Comparison of ENCODE assay signal across 8 mouse cellular contexts in the genomic region with DNA sequence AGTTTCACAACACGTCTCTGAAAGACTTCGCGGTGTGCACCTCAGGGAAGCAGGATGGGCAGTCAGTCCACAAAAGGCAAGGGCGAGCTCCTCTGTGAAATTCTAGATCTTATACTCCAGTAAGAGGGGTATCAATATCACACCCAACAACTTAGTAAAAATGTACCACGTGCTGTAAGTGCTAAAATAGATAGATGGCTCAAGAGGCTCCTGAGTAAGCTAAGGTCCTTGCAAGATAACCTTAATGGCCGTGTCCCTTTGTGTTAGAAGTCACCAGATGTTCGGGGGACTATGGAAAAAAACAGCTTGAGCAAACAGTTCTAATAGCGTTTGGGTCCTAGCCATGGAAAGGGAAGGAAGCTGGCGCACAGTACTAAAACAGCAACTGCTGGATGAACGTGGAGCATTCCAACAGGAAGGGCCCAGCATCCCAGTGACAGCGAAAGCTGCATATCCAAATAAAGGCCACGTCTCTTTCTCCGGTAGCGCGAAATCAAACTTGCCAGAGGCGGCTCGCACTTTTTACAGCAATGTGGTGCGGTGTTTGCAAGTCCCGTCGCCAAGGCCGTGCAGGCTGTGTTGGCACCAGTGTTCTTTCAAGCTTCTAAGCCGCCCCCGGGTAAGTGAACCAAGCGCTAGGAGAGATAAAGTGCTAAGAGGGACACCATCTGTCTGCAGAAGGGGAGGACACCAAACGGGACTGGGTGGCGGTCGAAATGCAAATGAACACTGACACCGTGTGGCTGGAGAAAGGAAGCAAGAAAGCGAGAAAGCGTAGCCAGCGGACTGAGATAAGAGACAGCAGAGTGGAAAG. TPM values are rescaled to one million over a fixed set of nuclear protein-coding genes. Genes with fewer than 3 reads are reported as not detected.
A peak's percentile ranks its signal among the peaks of the same experiment; 100 is the strongest.
DNase-seq lines count a peak whose midpoint lies in the region; ATAC-seq and TF ChIP-seq lines count a peak whose summit lies in the region.

No protein-coding gene starts in this region.

- TF ChIP-seq CTCF in heart, adult 2 months (IDR thresholded peaks at IDR 0.05): peak; percentile 87
- TF ChIP-seq CTCF in kidney, adult 2 months (conservative IDR thresholded peaks at IDR 0.05; ENCODE audit: insufficient read depth, insufficient read length, low read depth, low read length): peak; percentile 94

- peaks cover 7% of the 10 kb centered on the region; the same call in 1 of the 2 replicates for H3K27me3 ChIP-seq in embryonic facial prominence, embryonic 13.5 days
- H3K27me3 ChIP-seq in heart, adult 2 months (ENCODE audit: control insufficient read depth, insufficient read depth, low read length): no peaks in the 10 kb centered on the region
- no peaks in the 10 kb centered on the region for H3K27me3 ChIP-seq in kidney, adult 2 months (replicated peaks; ENCODE audit: control insufficient read depth, insufficient read depth, low read length)
- H3K27me3 ChIP-seq in limb, embryonic 11.5 days (ENCODE audit: control insufficient read depth, insufficient read depth, low read length): no peaks in the 10 kb centered on the region
- peaks cover 39% of the 10 kb centered on the region for H3K27me3 ChIP-seq in midbrain, embryonic 12.5 days

- H3K4me2 ChIP-seq in embryonic facial prominence, embryonic 13.5 days: peak overlapping the region; percentile 73
- H3K4me2 ChIP-seq in limb, embryonic 11.5 days (ENCODE audit: low read depth, severe bottlenecking): peak overlapping the region; percentile 65
- H3K4me2 ChIP-seq in midbrain, embryonic 12.5 days (replicated peaks): peak overlapping the region; percentile 71

- no peak for TF ChIP-seq POLR2A in heart, adult 2 months (IDR thresholded peaks at IDR 0.05; ENCODE audit: insufficient read depth, low read depth, low read length)
- no peak for TF ChIP-seq POLR2A in kidney, adult 2 months (IDR thresholded peaks at IDR 0.05; ENCODE audit: low read depth, low read length)

- H3K27ac ChIP-seq in embryonic facial prominence, embryonic 13.5 days: no peak overlapping the region
- H3K27ac ChIP-seq in heart, adult 2 months: peak overlapping the region; percentile 67
- no peak overlapping the region for H3K27ac ChIP-seq in kidney, adult 2 months (ENCODE audit: insufficient read depth, low read depth, low read length)
- no peak overlapping the region for H3K27ac ChIP-seq in limb, embryonic 11.5 days (replicated peaks; ENCODE audit: low read depth, low read length)
- no peak overlapping the region for H3K27ac ChIP-seq in midbrain, embryonic 12.5 days (replicated peaks)

- ATAC-seq in embryonic facial prominence, embryonic 13.5 days (ENCODE audit: insufficient number of reproducible peaks, insufficient read depth, low FRiP score, low TSS enrichment, low read depth): peak; percentile 78
- ATAC-seq in limb, embryonic 11.5 days (ENCODE audit: insufficient number of reproducible peaks, low FRiP score, low TSS enrichment, low read depth): peak; percentile 59; the same call in 1 of the 2 replicates
- ATAC-seq in midbrain, embryonic 12.5 days (ENCODE audit: low FRiP score, low read depth): peak; percentile 90

- intact Hi-C loops in heart, adult 2 months (cut with DNase I): loop anchor here (1.0 to 2.0 kb wide), 2 partner anchors 76 to 131 kb away; no protein-coding TSS in a partner anchor

- peak; percentile 85 for TF ChIP-seq EP300 in heart, adult 2 months (IDR thresholded peaks at IDR 0.05; ENCODE audit: insufficient read depth, low read depth, low read length)

- H3K79me2 ChIP-seq in heart, adult 2 months (replicated peaks; ENCODE audit: control insufficient read depth, insufficient read depth, low read length): no peaks in the 10 kb centered on the region

- H3K4me1 ChIP-seq in embryonic facial prominence, embryonic 13.5 days: peaks cover 8% of the 10 kb centered on the region
- 0 out of 2 replicates have a peak, but pooled peaks cover 1% of the 10 kb centered on the region for H3K4me1 ChIP-seq in heart, adult 2 months (ENCODE audit: control insufficient read depth, insufficient read depth, low read length)
- no peaks in the 10 kb centered on the region; the same call in 1 of the 2 replicates for H3K4me1 ChIP-seq in kidney, adult 2 months (ENCODE audit: control insufficient read depth, insufficient read depth, low read length)
- peaks cover 3% of the 10 kb centered on the region; the same call in 1 of the 2 replicates for H3K4me1 ChIP-seq in limb, embryonic 11.5 days (ENCODE audit: control insufficient read depth, insufficient read depth, low read length)
- no peaks in the 10 kb centered on the region; the same call in 1 of the 2 replicates for H3K4me1 ChIP-seq in midbrain, embryonic 12.5 days

- H3K36me3 ChIP-seq in embryonic facial prominence, embryonic 13.5 days: no peaks in the 10 kb centered on the region
- H3K36me3 ChIP-seq in heart, adult 2 months (ENCODE audit: control insufficient read depth, insufficient read depth, low read length): no peaks in the 10 kb centered on the region
- no peaks in the 10 kb centered on the region for H3K36me3 ChIP-seq in kidney, adult 2 months (ENCODE audit: control insufficient read depth, insufficient read depth, low read length)
- H3K36me3 ChIP-seq in limb, embryonic 11.5 days (ENCODE audit: control insufficient read depth, insufficient read depth, low read length): no peaks in the 10 kb centered on the region
- H3K36me3 ChIP-seq in midbrain, embryonic 12.5 days: no peaks in the 10 kb centered on the region

- peak overlapping the region; percentile 48 for H3K4me3 ChIP-seq in embryonic facial prominence, embryonic 13.5 days
- peak overlapping the region; percentile 46 for H3K4me3 ChIP-seq in heart, adult 2 months
- peak overlapping the region; percentile 39 for H3K4me3 ChIP-seq in kidney, adult 2 months (ENCODE audit: insufficient read depth, low read depth, low read length)
- peak overlapping the region; percentile 35 for H3K4me3 ChIP-seq in limb, embryonic 11.5 days (ENCODE audit: low read depth, low read length)
- peak overlapping the region; percentile 42 for H3K4me3 ChIP-seq in midbrain, embryonic 12.5 days

- H3K9me3 ChIP-seq in embryonic facial prominence, embryonic 13.5 days: no peaks in the 10 kb centered on the region
- H3K9me3 ChIP-seq in limb, embryonic 11.5 days (ENCODE audit: control insufficient read depth, low read length): no peaks in the 10 kb centered on the region
- no peaks in the 10 kb centered on the region for H3K9me3 ChIP-seq in midbrain, embryonic 12.5 days

- WGBS in embryonic facial prominence, embryonic 13.5 days: 5% methylated on average over 31 of the region's 31 CpGs
- 6% methylated on average over 31 of the region's 31 CpGs for WGBS in heart, adult 2 months
- 6% methylated on average over 31 of the region's 31 CpGs for WGBS in kidney, adult 2 months
- WGBS in limb, embryonic 11.5 days: 9% methylated on average over 31 of the region's 31 CpGs
- WGBS in midbrain, embryonic 12.5 days: 7% methylated on average over 31 of the region's 31 CpGs

- H3K9ac ChIP-seq in embryonic facial prominence, embryonic 13.5 days: peak overlapping the region; percentile 54
- H3K9ac ChIP-seq in heart, adult 2 months (ENCODE audit: low read depth, low read length): peak overlapping the region; percentile 52
- peak overlapping the region; percentile 62 for H3K9ac ChIP-seq in limb, embryonic 11.5 days (ENCODE audit: low read length)
- H3K9ac ChIP-seq in midbrain, embryonic 12.5 days (replicated peaks): peak overlapping the region; percentile 48

- DNase-seq in 416B (ENCODE audit: low read depth): peak; percentile 91
- DNase-seq in adrenal gland, postnatal 36 days: peak; percentile 79 to 80
- peak; percentile 75 to 84 for DNase-seq in heart, adult 2 months
- peak; percentile 80 for DNase-seq in kidney, adult 2 months
- peak; percentile 80 for DNase-seq in limb, embryonic 11.5 days (ENCODE audit: low spot score)
- peak; percentile 75 for DNase-seq in skeletal muscle tissue, adult 2 months (ENCODE audit: low read depth, low spot score)

RNA-seq across cellular contexts. Expression of gene Elf2, which starts 24.4 kb away (rescaled TPM):
- total RNA-seq in adrenal gland, postnatal 36 days (2021): 100 to 1,000 TPM in 1 of 2 experiments, 10 to 100 TPM in 1; 88.9 to 109 TPM
- polyA plus RNA-seq in embryonic facial prominence, embryonic 13.5 days (2015; fragmentation: Nextera tagmentation; extraction: Ambion mirVana): 64.5 and 72.5 TPM in 2 replicates
- 10 to 100 TPM; 55.7 to 56.9 TPM for total RNA-seq in heart, adult 2 months (2021)
- 25.6 and 38.1 TPM in 2 replicates for polyA plus RNA-seq in heart, adult 2 months (2012; rRNA removed)
- polyA plus RNA-seq in kidney, adult 2 months (2012; rRNA removed): 23.5 and 28.1 TPM in 2 replicates
- 47.9 and 54.0 TPM in 2 replicates for polyA plus RNA-seq in limb, embryonic 11.5 days (2014; fragmentation: Nextera tagmentation; extraction: Ambion mirVana)
- polyA plus RNA-seq in midbrain, embryonic 12.5 days (2016; fragmentation: Nextera tagmentation; extraction: Ambion mirVana): 38.3 and 50.1 TPM in 2 replicates

RNA-seq across cellular contexts. Expression of gene Mgarp, which starts 31.6 kb away (rescaled TPM):
- 1,000 to 10,000 TPM in 1 of 2 experiments, 100 to 1,000 TPM in 1; 736 to 1,311 TPM for total RNA-seq in adrenal gland, postnatal 36 days (2021)
- 5.2 and 7.0 TPM in 2 replicates for polyA plus RNA-seq in embryonic facial prominence, embryonic 13.5 days (2015; fragmentation: Nextera tagmentation; extraction: Ambion mirVana)
- total RNA-seq in heart, adult 2 months (2021): under 1 TPM in 1 of 2 experiments, not detected in 1; 0.70 TPM
- 0.12 and 0.41 TPM in 2 replicates for polyA plus RNA-seq in heart, adult 2 months (2012; rRNA removed)
- 0.80 TPM in 1 of 2 replicates, not detected in the other for polyA plus RNA-seq in kidney, adult 2 months (2012; rRNA removed)
- 2.4 and 5.0 TPM in 2 replicates for polyA plus RNA-seq in limb, embryonic 11.5 days (2014; fragmentation: Nextera tagmentation; extraction: Ambion mirVana)
- 11.7 and 19.2 TPM in 2 replicates for polyA plus RNA-seq in midbrain, embryonic 12.5 days (2016; fragmentation: Nextera tagmentation; extraction: Ambion mirVana)

RNA-seq across cellular contexts. Expression of gene Ndufc1, which starts 43.9 kb away (rescaled TPM):
- total RNA-seq in adrenal gland, postnatal 36 days (2021): 100 to 1,000 TPM; 743 to 842 TPM
- polyA plus RNA-seq in embryonic facial prominence, embryonic 13.5 days (2015; fragmentation: Nextera tagmentation; extraction: Ambion mirVana): 766 and 796 TPM in 2 replicates
- 1,000 to 10,000 TPM; 1,555 to 1,819 TPM for total RNA-seq in heart, adult 2 months (2021)
- polyA plus RNA-seq in heart, adult 2 months (2012; rRNA removed): 526 and 770 TPM in 2 replicates
- 368 and 461 TPM in 2 replicates for polyA plus RNA-seq in kidney, adult 2 months (2012; rRNA removed)
- polyA plus RNA-seq in limb, embryonic 11.5 days (2014; fragmentation: Nextera tagmentation; extraction: Ambion mirVana): 663 and 706 TPM in 2 replicates
- 707 and 785 TPM in 2 replicates for polyA plus RNA-seq in midbrain, embryonic 12.5 days (2016; fragmentation: Nextera tagmentation; extraction: Ambion mirVana)

RNA-seq across cellular contexts. Expression of gene Naa15, which starts 50.0 kb away (rescaled TPM):
- 10 to 100 TPM; 54.2 to 54.9 TPM for total RNA-seq in adrenal gland, postnatal 36 days (2021)
- 52.5 and 61.9 TPM in 2 replicates for polyA plus RNA-seq in embryonic facial prominence, embryonic 13.5 days (2015; fragmentation: Nextera tagmentation; extraction: Ambion mirVana)
- total RNA-seq in heart, adult 2 months (2021): 10 to 100 TPM; 45.9 to 55.0 TPM
- polyA plus RNA-seq in heart, adult 2 months (2012; rRNA removed): 4.9 and 10.8 TPM in 2 replicates
- 2.3 and 3.5 TPM in 2 replicates for polyA plus RNA-seq in kidney, adult 2 months (2012; rRNA removed)
- polyA plus RNA-seq in limb, embryonic 11.5 days (2014; fragmentation: Nextera tagmentation; extraction: Ambion mirVana): 52.0 and 54.4 TPM in 2 replicates
- 70.7 and 75.8 TPM in 2 replicates for polyA plus RNA-seq in midbrain, embryonic 12.5 days (2016; fragmentation: Nextera tagmentation; extraction: Ambion mirVana)
